Mouse (Mus musculus) NIH3T3 (cell line): Measurements from ENCODE around the gene Sbk2.

Source experiments
- DNase-seq: peaks from one replicate; pipeline ENCODE4 v3.0.0-alpha.2; 2012; ENCODE audit warnings: low read depth

The Sbk2 gene

DNA sequence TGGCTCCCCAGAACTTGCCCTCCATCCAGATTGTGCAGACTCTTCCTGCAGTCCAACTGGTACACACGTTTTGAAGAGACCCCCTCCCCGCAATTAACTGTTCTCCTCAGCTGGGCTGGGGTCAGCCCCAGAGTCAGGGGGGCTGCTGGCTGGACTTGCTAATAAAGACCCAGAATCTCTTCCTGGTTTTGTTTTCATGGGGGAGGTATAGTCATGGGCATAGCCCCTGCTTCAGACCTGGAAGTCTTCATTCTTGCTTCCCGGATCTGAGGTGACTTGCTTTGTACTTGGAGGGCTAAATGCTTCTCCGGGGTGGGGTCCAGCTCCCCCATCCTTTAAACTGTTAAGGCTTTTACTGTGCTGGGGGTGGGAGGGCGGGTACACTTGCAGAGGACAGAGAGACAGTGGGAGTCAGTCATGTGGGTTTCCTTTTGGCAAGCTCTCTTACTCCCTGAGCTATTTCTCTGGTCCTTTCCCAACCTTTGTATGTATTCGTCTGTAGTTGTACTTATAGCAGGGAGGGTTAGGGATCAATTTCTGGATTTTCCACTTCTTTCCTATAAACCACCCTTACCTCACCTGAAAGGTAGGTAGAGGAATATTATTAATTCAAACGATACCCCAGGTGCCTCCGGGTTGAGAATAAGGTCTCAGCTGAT lies 42.3 kb downstream of the Sbk2 start, which contains the start of gene Nat14:
TSS of gene Nat14 (plus strand) at position 205 of the 659 bp plus-strand sequence.
- no peak for DNase-seq

DNA sequence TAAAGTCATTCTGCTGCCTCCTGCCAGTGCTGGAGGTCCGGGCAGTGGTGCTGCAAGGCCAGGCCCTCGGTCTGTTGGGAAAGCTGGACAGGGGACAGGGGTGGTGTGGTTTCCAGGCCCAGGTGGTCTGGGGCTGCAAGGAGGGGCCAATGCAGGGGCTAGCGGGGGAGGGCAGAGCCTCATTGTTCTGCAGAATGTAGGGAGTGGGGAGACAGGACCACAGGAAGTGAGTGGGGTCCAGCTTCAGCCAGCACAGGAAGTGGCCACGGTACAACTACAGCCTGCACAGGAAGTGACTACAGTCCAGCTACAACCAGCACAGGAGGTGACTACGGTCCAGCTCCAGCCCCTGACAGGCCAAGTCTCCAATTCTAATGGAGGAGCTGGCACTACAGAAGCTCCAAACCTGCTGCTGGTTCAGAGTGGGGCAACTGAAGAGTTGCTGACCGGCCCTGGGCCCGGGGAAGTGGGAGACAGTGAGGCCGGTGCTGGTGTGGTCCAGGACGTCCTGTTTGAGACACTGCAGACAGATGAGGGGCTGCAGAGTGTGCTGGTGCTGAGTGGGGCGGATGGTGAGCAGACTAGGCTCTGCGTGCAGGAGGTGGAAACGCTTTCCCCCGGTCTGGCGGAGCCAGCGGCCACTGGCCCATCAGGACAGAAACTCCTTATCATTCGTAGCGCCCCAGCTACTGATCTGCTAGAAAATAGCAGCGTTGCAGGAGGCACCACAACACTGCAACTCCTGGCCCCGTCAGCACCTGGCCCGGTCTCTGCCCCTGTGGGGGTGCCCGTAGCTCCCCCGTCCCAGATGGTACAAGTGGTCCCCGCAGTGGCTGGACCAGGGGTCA lies 43.0 kb downstream of the Sbk2 start:
- no peak for DNase-seq

DNA sequence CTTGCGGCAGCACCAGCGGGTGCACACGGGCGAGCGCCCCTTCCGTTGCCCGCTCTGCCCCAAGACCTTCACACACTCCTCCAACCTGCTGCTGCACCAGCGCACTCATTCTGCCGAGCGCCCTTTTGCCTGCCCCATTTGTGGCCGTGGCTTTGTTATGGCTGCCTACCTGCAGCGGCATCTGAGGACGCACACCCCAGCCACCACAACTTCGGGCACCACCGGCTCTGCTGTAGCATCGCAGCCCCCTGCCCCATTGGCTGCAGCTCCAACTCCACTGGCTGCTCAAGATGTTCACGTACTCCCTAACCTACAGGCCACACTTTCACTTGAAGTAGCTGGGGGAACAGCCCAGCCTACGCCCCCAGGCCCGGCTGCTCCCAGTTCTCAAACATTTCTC lies 43.7 kb downstream of the Sbk2 start:
- no peak for DNase-seq

DNA sequence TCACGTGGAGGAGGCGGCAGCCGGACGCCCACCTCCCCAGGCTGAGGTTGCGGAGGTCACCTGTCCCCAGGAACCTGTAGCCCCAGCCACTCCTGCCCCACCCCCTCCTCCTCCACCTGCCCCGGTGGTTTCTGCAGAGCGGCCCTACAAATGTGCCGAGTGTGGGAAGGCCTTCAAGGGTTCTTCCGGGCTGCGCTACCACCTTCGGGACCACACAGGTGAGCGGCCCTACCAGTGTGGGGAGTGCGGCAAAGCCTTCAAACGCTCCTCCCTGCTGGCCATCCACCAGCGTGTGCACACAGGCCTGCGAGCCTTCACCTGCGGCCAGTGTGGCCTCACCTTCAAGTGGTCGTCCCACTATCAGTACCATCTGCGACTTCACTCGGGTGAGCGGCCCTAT lies 44.2 kb downstream of the Sbk2 start:
- DNase-seq = no peak

DNA sequence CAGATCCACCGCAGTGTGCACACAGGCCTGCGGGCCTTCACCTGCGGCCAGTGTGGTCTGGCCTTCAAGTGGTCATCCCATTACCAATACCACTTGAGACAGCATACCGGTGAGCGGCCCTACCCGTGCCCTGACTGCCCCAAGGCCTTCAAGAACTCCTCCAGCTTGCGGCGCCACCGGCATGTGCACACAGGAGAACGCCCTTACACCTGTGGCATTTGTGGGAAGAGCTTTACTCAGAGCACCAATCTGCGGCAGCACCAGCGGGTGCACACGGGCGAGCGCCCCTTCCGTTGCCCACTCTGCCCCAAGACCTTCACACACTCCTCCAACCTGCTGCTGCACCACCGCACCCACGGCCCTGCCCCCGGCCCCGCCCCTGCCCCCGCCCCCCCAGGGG lies 45.1 kb downstream of the Sbk2 start:
- DNase-seq = no peak

DNA sequence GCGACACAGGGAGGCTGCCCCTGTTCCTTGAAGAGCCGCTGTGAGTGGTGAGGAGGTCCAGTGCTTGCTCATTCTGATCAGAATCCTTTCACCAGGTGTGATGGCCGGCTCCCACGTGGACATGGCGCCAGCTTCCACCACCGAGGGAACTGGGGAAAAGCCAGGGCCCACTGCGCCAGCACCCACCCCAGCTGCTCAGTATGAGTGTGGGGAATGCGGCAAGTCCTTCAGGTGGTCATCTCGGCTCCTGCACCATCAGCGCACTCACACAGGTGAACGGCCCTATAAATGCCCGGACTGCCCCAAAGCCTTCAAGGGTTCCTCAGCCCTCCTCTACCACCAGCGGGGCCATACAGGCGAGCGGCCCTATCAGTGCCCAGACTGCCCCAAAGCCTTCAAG lies 45.5 kb downstream of the Sbk2 start:
- no peak for DNase-seq

DNA sequence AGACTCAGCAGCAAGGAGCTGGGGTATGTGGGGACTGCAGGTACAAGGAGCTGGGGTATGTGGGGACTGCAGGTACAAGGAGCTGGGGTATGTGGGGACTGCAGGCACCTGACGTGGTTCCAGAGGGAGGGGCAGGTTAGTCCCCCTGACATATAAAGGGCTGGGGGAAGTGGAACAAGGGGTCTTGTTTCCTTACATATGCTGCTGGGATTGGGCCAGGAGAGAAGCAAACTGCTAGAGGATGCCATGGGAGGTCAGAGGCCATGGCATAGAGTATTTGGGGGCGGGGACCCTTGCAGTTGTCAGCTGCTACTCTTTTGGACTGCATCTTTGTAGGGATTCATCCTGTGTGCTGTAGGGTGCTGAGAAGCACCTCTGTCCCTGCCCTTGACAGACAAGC lies 46.7 kb downstream of the Sbk2 start:
- DNase-seq = no peak

DNA sequence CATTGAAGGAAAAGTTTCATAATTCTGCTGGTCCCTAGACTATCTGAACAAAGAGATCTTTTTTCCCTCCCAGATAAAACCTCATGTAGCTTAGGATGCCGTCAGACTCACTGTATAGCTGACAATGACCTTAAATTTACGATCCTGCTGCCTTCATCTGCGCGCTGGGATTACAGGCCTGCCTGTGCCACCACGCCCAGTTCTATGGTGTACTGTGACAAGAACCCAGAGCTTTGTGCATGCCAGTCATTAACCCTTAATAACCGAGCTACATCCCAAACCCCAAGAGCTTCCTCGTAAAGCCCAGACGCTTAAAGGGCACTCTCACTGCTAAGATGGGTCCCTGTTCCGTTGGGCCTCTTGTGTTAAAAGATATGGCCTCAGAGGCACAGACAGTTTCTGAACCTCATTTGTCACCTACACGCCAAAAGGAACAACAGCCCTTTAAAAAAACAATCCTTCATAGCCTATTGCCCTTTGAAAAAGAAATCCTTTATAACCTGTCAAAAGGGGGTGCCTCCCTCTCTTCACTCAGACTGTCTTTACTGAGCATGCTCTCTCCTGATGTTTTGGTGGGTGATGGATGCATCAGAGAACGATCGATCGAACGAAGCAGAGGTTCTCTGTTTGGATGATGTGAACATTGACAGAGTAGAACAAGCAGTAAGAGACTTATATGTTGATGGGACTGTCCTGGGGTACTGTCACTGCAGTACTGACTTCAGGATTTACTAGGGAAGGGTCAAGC lies 48.4 kb downstream of the Sbk2 start:
- no peak for DNase-seq

DNA sequence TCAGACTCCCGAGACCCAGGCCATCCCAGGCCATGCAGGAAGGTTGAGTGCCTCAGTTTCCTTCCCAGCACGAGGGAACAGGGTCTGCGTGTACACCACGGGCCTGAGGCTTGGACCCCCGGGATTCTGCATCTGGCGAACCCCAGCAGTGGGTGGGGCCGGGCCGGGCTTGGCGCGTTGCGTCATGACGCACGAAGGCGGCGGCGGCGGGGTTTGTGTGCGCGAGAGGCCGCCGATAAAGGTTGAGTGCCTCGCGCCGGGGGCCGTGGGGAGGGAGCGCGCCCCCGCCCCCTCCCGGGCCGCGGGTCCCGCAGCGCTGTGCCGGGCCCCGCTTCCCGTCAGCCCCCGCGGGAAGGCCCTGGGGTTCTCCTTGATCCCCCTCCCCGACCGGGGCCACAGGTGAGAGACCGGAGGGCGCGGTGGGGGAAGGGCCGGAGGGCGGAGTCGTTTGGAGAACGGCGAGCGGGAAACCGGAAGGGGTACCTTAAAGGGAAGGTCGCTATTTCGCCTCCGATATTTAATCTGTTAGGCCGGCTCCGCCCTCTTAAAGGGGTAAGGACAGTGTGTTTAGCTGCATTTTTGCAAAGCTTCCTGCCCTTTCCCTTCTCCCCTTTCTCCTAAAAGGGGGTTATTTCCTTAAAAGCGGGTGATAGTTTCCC lies 49.1 kb downstream of the Sbk2 start, which contains the start of gene Zfp628:
TSS of gene Zfp628 (plus strand) at position 211 of the 659 bp plus-strand sequence.
- peak; percentile 96 for DNase-seq

DNA sequence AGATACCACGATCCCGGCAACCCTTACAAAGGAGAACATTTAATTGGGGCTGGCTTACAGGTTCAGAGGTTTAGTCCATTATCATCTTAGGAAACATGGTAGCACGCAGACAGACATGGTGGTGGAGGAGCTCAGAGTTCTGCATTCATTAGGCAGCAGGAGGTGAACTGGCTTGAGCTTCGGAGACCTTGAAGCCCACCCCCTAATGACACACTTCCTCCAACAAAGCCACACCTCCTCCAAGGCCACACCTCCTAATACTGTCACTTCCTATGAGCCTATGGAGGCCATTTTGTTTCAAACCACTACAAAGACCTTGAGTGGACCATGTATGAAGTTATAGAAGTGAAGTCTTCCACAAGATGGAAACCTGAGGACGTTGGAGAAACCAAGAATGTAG lies 52.0 kb downstream of the Sbk2 start:
- no peak for DNase-seq

DNA sequence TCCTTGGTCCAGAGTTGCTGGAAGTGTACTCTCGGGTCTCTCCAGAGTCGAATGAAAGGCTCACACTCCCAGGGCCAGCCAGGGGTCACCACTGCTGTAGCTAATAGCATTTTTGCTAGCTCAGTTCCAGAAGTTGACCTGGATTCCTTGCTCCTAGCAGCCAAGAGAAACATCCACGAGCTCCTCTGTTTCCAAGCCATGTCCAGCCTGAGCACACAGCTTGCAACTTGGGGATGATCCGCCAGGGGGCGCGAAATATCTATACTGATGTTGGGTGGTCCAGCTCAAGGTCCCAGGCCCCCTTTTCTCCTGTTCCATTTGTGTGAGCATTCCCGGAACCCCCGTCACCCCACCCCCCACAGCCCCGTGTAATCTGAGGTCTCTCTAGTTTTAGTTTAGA lies 52.6 kb downstream of the Sbk2 start:
- peak; percentile 82 for DNase-seq

DNA sequence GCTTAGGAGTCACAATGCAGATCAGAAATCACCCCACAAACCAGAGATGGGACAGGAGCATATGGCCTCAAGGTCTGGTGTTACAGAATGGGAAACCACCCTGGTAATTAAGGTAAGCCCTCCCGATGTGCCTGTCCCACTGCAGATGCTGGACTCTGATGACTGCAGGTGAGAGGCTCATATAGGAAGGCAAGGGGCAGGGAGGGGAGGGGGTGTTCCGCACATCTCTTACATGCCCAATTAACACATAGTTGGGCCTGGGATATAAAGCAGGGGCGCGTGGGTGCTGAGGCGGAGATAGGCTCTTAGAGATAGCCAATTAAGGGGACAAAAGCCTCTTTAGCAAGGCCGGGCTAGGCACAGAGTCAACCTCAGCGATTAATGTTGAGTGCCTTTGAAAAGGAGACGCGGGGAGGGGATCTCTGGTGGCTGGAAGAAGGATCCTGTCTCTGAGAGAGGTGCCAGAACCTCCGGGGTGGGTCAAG lies 57.7 kb downstream of the Sbk2 start, which contains the start of gene Gm36210:
TSS of gene Gm36210 (minus strand) at position 51 of the 485 bp plus-strand sequence.
- no peak for DNase-seq

DNA sequence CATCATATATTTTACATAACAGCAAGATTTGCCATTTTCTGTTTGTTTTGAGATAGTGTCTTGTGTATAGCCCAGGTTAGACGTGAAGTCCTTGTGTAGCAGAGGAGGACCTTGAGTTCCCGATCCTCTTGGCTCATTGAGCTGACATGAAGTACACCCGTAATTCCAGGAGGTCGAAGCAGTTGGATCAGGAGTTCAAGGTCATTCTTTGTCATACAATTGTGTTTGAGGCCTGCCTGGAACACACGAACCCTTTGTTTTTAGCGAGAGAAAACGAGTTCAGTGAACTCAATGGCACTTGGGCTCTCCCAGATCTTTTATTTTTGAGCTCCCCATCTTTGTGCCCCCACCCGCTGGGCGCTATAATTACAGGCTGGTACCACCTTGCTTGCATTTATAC lies 61.8 kb downstream of the Sbk2 start:
- DNase-seq = no peak

DNA sequence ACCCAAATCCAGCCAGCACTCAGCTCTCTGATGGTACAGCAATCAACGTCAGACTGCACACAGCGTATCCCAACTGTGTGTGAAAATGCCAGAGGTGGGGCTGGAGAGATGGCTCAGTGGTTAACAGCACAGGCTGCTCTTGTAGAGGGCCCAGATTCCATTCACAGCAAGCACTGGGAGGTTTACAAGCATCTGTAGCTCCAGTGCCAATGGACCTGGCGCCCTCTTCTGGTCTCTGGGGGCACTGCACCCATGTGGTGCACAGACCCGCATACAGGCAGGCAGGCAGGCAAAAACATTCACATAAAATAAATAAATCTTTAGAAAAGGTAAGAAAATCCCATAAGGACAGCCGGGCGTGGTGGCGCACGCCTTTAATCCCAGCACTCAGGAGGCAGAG lies 63.0 kb downstream of the Sbk2 start:
- peak; percentile 41 for DNase-seq

DNA sequence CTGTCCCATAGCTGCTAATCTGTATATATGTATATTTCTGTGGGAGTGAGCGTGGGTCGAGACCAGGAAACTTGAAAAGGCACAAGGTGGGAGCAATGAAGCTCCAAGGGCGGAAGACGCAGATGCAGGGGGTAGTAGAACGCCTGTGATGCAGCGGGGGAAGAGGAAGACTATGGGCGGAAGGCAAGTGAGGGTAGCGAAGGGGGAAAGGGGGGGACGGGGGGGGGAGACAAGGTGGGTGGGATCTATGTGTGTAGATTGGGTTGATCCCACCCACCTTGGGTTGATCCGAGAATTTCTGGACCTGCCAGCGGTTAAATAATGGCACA lies 63.7 kb downstream of the Sbk2 start:
- DNase-seq = no peak

DNA sequence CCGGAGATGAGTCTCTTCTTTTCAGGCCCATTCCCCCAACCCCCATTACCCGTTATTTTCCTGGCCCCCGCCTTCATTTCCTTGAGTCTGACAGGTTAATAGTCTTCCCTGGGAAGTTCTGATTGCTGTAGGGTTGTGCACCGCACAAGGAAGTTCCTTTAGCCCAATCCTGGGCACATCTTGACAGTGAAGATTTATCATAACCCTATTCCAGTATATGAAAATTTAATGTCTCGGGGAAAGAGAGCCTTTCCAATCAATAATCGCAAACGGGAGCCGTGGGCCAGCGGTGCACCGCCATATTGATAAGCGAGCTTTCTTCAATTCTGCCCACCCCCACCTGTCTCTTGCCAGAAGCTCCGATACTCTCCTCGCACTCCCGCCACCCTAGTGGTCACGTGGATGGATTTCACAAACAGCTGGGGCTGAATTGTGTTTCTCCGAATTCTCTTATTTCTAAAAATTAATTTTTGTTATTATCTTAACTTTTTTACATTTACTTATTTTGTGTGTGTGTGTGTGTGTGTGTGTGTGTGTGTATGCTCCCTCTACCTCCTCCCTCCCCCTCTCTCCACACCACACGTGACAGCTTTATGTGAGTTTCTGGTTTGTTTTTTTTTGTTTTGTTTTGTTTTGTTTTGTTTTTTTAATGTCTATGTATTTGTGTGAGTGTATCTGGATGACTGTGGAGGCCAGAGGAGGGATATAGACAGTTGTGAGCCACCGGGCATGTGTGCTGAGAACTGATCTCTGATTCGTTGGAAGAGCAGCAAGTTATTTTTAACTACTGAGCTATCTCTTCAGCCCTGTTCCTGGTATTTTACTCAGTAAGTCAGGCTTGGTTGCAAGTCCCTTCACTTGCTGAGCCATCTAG lies 64.3 kb downstream of the Sbk2 start:
- no peak for DNase-seq

DNA sequence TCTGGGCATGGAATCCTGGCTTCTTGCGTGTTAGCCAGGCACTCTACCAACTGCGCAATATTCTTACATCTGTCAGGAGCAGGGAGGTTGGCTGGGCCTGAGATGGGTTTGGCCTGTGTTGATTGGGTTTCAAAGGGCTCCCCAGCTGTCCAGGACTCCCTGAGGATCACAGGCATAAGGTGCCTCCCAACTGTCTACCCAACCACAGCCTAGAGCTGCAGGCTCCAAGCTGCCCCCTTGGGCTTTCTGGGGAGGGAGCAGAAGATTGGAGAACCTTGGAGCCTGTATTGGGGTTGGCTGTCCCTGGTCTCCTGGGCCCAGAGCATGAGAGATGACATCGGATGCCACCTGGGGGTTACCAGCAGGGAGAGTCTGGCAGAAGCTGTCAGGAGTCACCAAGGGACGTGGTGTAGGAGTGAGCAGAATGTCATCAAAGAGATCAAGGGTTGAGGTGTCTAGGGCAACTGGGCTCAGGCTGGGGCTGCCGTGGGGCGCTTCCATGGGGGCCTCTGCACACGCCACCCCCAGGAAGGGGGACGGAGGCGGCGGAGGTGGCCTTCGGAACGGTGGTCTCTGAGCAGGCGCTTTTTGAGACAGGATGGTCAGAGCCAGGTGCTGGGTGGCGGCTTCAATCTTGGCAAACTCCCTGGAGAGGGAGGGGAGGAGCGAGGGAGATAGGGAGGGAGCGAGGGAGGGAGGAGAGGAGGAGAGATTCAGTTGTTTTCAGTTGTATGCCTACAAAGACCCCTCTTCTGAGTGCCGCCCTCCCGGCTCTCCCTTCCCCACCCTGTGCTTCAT lies 65.2 kb downstream of the Sbk2 start:
- no peak for DNase-seq

DNA sequence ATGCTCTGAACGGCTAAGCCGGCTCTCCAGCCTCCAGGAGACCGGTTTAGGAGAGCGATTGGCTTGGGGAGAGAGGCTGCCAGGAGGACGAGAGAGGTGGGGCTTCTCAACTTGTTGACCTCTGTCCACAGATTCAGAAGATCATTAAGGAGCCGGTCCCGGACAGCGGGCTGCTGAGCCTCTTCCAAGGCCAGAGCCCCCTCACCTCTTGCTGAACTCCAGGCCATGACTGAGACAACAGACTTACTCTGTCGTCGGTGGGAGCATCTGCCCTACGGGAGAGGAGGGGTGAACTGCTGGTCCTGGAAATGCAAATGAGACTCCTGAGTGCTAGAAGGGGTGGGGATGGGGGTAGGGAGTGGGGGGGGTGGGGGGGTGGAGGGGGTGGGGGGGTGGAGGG lies 69.0 kb downstream of the Sbk2 start:
- DNase-seq = no peak
